Mouse (Mus musculus) bone marrow, adult 2 months (tissue): ENCODE measurements at regions not wholly inside any gene's neighbourhood (a gene's known extent, or its start where the extent isn't known, plus 50 kb on each side); places are given as distances from the start of the nearest gene placed in this dataset.

Experiments
- CTCF ChIP-seq: fragments of 200-500 bp; IDR thresholded peaks from 2 replicates; pipeline ENCODE4 v1.5.1; 2011; ENCODE audit warnings: low read length, control low read depth; ENCODE audit not compliant: control insufficient read depth, insufficient read depth
- POLR2A ChIP-seq: fragments of 200-500 bp; IDR thresholded peaks from 2 replicates; pipeline ENCODE4 v1.6.1; 2011; ENCODE audit warnings: low read depth, mild to moderate bottlenecking, control low read depth, low read length, borderline replicate concordance; ENCODE audit not compliant: control insufficient read depth

DNA sequence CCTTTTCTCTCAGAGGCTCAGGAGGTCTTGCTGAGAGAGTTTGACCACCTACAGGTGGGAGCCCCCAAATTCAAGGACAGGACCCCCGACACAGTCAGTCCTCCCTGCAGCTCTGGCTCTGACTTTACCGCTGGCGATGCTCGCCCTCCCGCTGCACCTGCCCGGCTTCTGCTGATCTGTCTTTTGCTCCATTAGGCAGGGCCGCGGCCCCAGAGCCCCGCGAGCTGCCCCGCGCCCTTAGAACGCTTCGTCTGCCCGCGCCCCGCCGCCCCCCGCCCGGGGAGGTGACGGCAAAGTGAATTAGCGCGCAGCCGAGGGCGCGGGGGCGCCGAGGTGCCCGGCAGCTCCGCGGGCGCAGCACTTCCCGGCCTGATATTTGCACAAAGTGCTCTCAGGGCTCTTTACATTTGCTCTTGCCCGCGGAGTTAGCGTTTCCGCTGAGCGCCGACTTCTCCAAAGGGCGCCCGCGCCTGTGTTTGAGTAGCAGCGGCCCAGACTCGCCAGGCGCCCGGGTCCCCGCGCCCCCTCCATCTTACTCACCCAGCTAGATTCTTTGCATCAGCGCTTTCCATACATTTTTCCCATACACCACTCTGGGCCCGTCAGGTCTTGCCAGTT is 260.7 kb upstream of the 4930535I16Rik start:
- TF ChIP-seq POLR2A, result no peak
- TF ChIP-seq CTCF, result no peak
